Mouse (Mus musculus) liver, embryonic 16.5 days (tissue): ENCODE measurements at regions not wholly inside any gene's neighbourhood (a gene's known extent, or its start where the extent isn't known, plus 50 kb on each side); places are given as distances from the start of the nearest gene placed in this dataset.

Experiments
- ATAC-seq: fragments of 200-750 bp; cut with Nextera tagmentation; 2 replicates; pipeline ENCODE4 v1.8.0; 2017; ENCODE audit warnings: low read depth, mild to moderate bottlenecking, moderate number of reproducible peaks, moderate library complexity
- H3K27ac ChIP-seq: fragments of 300-500 bp; sonication (generic); 2 replicates; pipeline ENCODE4 v1.5.1; 2014; ENCODE audit warnings: mild to moderate bottlenecking, low read length
- H3K27me3 ChIP-seq: fragments of 300-500 bp; sonication (generic); 2 replicates; pipeline ENCODE4 v1.6.1; 2014; ENCODE audit warnings: low read depth, low read length, mixed read lengths; ENCODE audit not compliant: control insufficient read depth, insufficient read depth
- H3K36me3 ChIP-seq: fragments of 300-500 bp; sonication (generic); 2 replicates; pipeline ENCODE4 v1.6.1; 2014; ENCODE audit warnings: mild to moderate bottlenecking; ENCODE audit not compliant: control insufficient read depth, insufficient read depth
- H3K4me1 ChIP-seq: fragments of 300-500 bp; sonication (generic); 2 replicates; pipeline ENCODE4 v1.6.1; 2014; ENCODE audit warnings: low read depth, low read length, mixed read lengths; ENCODE audit not compliant: control insufficient read depth
- H3K4me2 ChIP-seq: fragments of 300-500 bp; sonication (generic); 2 replicates; pipeline ENCODE4 v1.6.1; 2014; ENCODE audit warnings: low read depth, low read length, mixed read lengths
- H3K4me3 ChIP-seq: fragments of 300-500 bp; sonication (generic); 2 replicates; pipeline ENCODE4 v1.5.1; 2014; ENCODE audit warnings: low read depth, mild to moderate bottlenecking, low read length
- H3K9ac ChIP-seq: fragments of 300-500 bp; sonication (generic); 2 replicates; pipeline ENCODE4 v1.6.1; 2014; ENCODE audit warnings: low read depth, low read length
- H3K9me3 ChIP-seq: fragments of 300-500 bp; sonication (generic); replicated peaks from 2 replicates; pipeline ENCODE4 v1.6.1; 2016; ENCODE audit warnings: low read length; ENCODE audit not compliant: control insufficient read depth
- WGBS: fragments of 180-500 bp; shearing (Covaris S2); extraction: QIAGEN DNeasy Blood & Tissue Kit; methylation state at CpG from one replicate; pipeline ENCODE4 v1.1.7; 2014; ENCODE audit not compliant: insufficient replicate concordance; 5-methylcytosine and 5-hydroxymethylcytosine counted together

GRCm38 (mm10) chr9:32815473-32815872, 179.5 kb downstream of the Ets1 start:
- Histone ChIP-seq H3K27me3 (no peaks in the 10 kb centered on the region), H3K4me3 (no peak overlapping the region), H3K36me3 (no peaks in the 10 kb centered on the region), H3K9me3 (no peaks in the 10 kb centered on the region), H3K9ac (no peak overlapping the region), H3K27ac (no peak overlapping the region), H3K4me1 (no peaks in the 10 kb centered on the region), H3K4me2 (no peak overlapping the region)
- WGBS, result 55% methylated on average over 5 of the region's 5 CpGs
- ATAC-seq, result no peak

- H3K4me2 ChIP-seq, result no peak overlapping the region
- no peak overlapping the region for H3K9ac ChIP-seq
- H3K4me3 ChIP-seq, result no peak overlapping the region
- WGBS, result 37% methylated on average over 9 of the region's 9 CpGs
- no peak overlapping the region for H3K27ac ChIP-seq
- no peaks in the 10 kb centered on the region for H3K4me1 ChIP-seq
- no peaks in the 10 kb centered on the region for H3K9me3 ChIP-seq
- ATAC-seq, result no peak
- H3K36me3 ChIP-seq, result no peaks in the 10 kb centered on the region
- no peaks in the 10 kb centered on the region for H3K27me3 ChIP-seq
Observed at GRCm38 (mm10) chr9:32816649-32817425, 180.8 kb downstream of the Ets1 start.

- WGBS, result 49% methylated on average over 7 of the region's 7 CpGs
- ATAC-seq, result no peak
- H3K36me3 ChIP-seq, result no peaks in the 10 kb centered on the region
- no peak overlapping the region for H3K4me3 ChIP-seq
- H3K9ac ChIP-seq, result no peak overlapping the region
- no peaks in the 10 kb centered on the region for H3K4me1 ChIP-seq
- no peaks in the 10 kb centered on the region for H3K9me3 ChIP-seq
- H3K27me3 ChIP-seq, result no peaks in the 10 kb centered on the region
- no peak overlapping the region for H3K27ac ChIP-seq
- no peak overlapping the region for H3K4me2 ChIP-seq
Observed at GRCm38 (mm10) chr9:32817442-32818358, 181.7 kb downstream of the Ets1 start.

- Histone ChIP-seq H3K4me3 (no peak overlapping the region), H3K4me2 (no peak overlapping the region), H3K27me3 (no peaks in the 10 kb centered on the region), H3K27ac (no peak overlapping the region), H3K9me3 (no peaks in the 10 kb centered on the region), H3K9ac (no peak overlapping the region), H3K4me1 (no peaks in the 10 kb centered on the region), H3K36me3 (no peaks in the 10 kb centered on the region)
- WGBS, result 60% methylated on average over 8 of the region's 8 CpGs
- no peak for ATAC-seq
Observed at GRCm38 (mm10) chr9:32823439-32824133, 187.6 kb downstream of the Ets1 start.

- Histone ChIP-seq H3K36me3 (no peaks in the 10 kb centered on the region), H3K4me3 (no peak overlapping the region), H3K9me3 (no peaks in the 10 kb centered on the region), H3K4me1 (no peaks in the 10 kb centered on the region), H3K4me2 (no peak overlapping the region), H3K27ac (no peak overlapping the region), H3K9ac (no peak overlapping the region), H3K27me3 (no peaks in the 10 kb centered on the region)
- ATAC-seq, result no peak
- 64% methylated on average over 6 of the region's 6 CpGs for WGBS
Observed at GRCm38 (mm10) chr9:32824134-32824531, 188.1 kb downstream of the Ets1 start.

GRCm38 (mm10) chr9:32830268-32830891, 194.4 kb downstream of the Ets1 start:
- no peak for ATAC-seq
- Histone ChIP-seq H3K9me3 (no peaks in the 10 kb centered on the region), H3K4me2 (no peak overlapping the region), H3K4me3 (no peak overlapping the region), H3K9ac (no peak overlapping the region), H3K4me1 (no peaks in the 10 kb centered on the region), H3K27me3 (no peaks in the 10 kb centered on the region), H3K27ac (no peak overlapping the region), H3K36me3 (no peaks in the 10 kb centered on the region)
- 15% methylated on average over 2 of the region's 2 CpGs for WGBS

GRCm38 (mm10) chr9:32833373-32833772, 197.4 kb downstream of the Ets1 start:
- no peak overlapping the region for H3K4me2 ChIP-seq
- no peak overlapping the region for H3K9ac ChIP-seq
- no peaks in the 10 kb centered on the region for H3K36me3 ChIP-seq
- no peak for ATAC-seq
- no peaks in the 10 kb centered on the region for H3K27me3 ChIP-seq
- 64% methylated on average over 8 of the region's 8 CpGs for WGBS
- no peak overlapping the region for H3K4me3 ChIP-seq
- no peak overlapping the region for H3K27ac ChIP-seq
- no peaks in the 10 kb centered on the region for H3K9me3 ChIP-seq
- no peaks in the 10 kb centered on the region for H3K4me1 ChIP-seq

GRCm38 (mm10) chr9:32834751-32835625, 199.0 kb downstream of the Ets1 start:
- Histone ChIP-seq H3K9ac (no peak overlapping the region), H3K4me1 (no peaks in the 10 kb centered on the region), H3K27ac (no peak overlapping the region), H3K27me3 (no peaks in the 10 kb centered on the region), H3K4me3 (no peak overlapping the region), H3K9me3 (no peaks in the 10 kb centered on the region), H3K4me2 (no peak overlapping the region), H3K36me3 (no peaks in the 10 kb centered on the region)
- WGBS, result 59% methylated on average over 13 of the region's 13 CpGs
- ATAC-seq, result no peak
